Mouse (Mus musculus) embryonic facial prominence, embryonic 11.5 days (tissue): ENCODE measurements around the gene Isg20l2. TPM values are rescaled to one million over a fixed set of nuclear protein-coding genes. Genes with fewer than 3 reads are reported as not detected.

ENCODE experiments used
- ATAC-seq: fragments of 200-750 bp; cut with Nextera tagmentation; replicated peaks from 2 replicates; pipeline ENCODE4 v1.8.0; 2017; ENCODE audit warnings: low read depth; ENCODE audit not compliant: insufficient number of reproducible peaks, low FRiP score, low TSS enrichment
- DNase-seq: peaks from one replicate; pipeline ENCODE4 v3.0.0-alpha.2; 2015; ENCODE audit warnings: low spot score
- H3K27ac ChIP-seq: fragments of 300-500 bp; sonication (generic); replicated peaks from 2 replicates; pipeline ENCODE4 v1.5.1; 2014; ENCODE audit warnings: mild to moderate bottlenecking, low read depth, low read length, control low read depth
- H3K27me3 ChIP-seq: fragments of 300-500 bp; sonication (generic); 2 replicates; pipeline ENCODE4 v1.6.1; 2014; ENCODE audit warnings: mild to moderate bottlenecking, low read length, moderate library complexity, mixed read lengths; ENCODE audit not compliant: control insufficient read depth, insufficient read depth
- H3K36me3 ChIP-seq: fragments of 300-500 bp; sonication (generic); replicated peaks from 2 replicates; pipeline ENCODE4 v1.6.1; 2014; ENCODE audit warnings: low read depth, mild to moderate bottlenecking, low read length, moderate library complexity, mixed read lengths; ENCODE audit not compliant: control insufficient read depth, insufficient read depth
- H3K4me1 ChIP-seq: fragments of 300-500 bp; sonication (generic); 2 replicates; pipeline ENCODE4 v1.6.1; 2014; ENCODE audit warnings: low read length, mixed read lengths; ENCODE audit not compliant: control insufficient read depth, insufficient read depth
- H3K4me2 ChIP-seq: fragments of 300-500 bp; sonication (generic); 2 replicates; pipeline ENCODE4 v1.6.1; 2014; ENCODE audit warnings: low read depth, mild to moderate bottlenecking, control low read depth, low read length, moderate library complexity
- H3K4me3 ChIP-seq: fragments of 300-500 bp; sonication (generic); 2 replicates; pipeline ENCODE4 v1.5.1; 2014; ENCODE audit warnings: low read depth, low read length, control low read depth
- H3K9ac ChIP-seq: fragments of 300-500 bp; sonication (generic); replicated peaks from 2 replicates; pipeline ENCODE4 v1.6.1; 2014; ENCODE audit warnings: mild to moderate bottlenecking, control low read depth, low read length
- H3K9me3 ChIP-seq: fragments of 300-500 bp; sonication (generic); replicated peaks from 2 replicates; pipeline ENCODE4 v1.6.1; 2016; ENCODE audit warnings: mild to moderate bottlenecking, low read length, inconsistent platforms, mixed read lengths; ENCODE audit not compliant: control insufficient read depth
- WGBS: fragments of 180-500 bp; shearing (Covaris S2); extraction: QIAGEN DNeasy Blood & Tissue Kit; methylation state at CpG from one replicate; pipeline ENCODE4 v1.1.7; 2014; 5-methylcytosine and 5-hydroxymethylcytosine counted together
- polyA plus RNA-seq: library from polyadenylated mRNA; unstranded; fragments of >200 nt; fragmentation: Nextera tagmentation; extraction: Ambion mirVana; gene quantifications from 2 replicates; pipeline ENCODE4 v1.2.1, GENCODE M21; 2014

Isg20l2 gene
- polyA plus RNA-seq, 1 experiment from 2014 or later, result 52.3 TPM

GRCm38 (mm10) chr3:87984094-87984493 lies 54.0 kb downstream of the Isg20l2 start:
- H3K9me3 ChIP-seq, result no peaks in the 10 kb centered on the region
- H3K27me3 ChIP-seq, result peaks cover 1% of the 10 kb centered on the region; the same call in 1 of the 2 replicates
- H3K36me3 ChIP-seq, result no peaks in the 10 kb centered on the region
- ATAC-seq, result no peak
- H3K27ac ChIP-seq, result no peak overlapping the region
- WGBS, result 50% methylated on average over 3 of the region's 3 CpGs
- no peak overlapping the region for H3K9ac ChIP-seq
- H3K4me2 ChIP-seq, result no peak overlapping the region
- DNase-seq, result no peak
- H3K4me1 ChIP-seq, result peaks cover 17% of the 10 kb centered on the region
- no peak overlapping the region for H3K4me3 ChIP-seq

GRCm38 (mm10) chr3:87985505-87986320 lies 55.6 kb downstream of the Isg20l2 start:
- no peaks in the 10 kb centered on the region for H3K36me3 ChIP-seq
- 45% methylated on average over 12 of the region's 12 CpGs for WGBS
- H3K4me2 ChIP-seq, result no peak overlapping the region
- peaks cover 9% of the 10 kb centered on the region for H3K27me3 ChIP-seq
- peaks cover 17% of the 10 kb centered on the region for H3K4me1 ChIP-seq
- no peaks in the 10 kb centered on the region for H3K9me3 ChIP-seq
- ATAC-seq (no peak), DNase-seq (no peak)
- H3K9ac ChIP-seq, result no peak overlapping the region
- H3K4me3 ChIP-seq, result no peak overlapping the region
- no peak overlapping the region for H3K27ac ChIP-seq

- Histone ChIP-seq H3K27me3 (peaks cover 12% of the 10 kb centered on the region), H3K4me2 (peak overlapping the region; percentile 77), H3K9ac (peak overlapping the region; percentile 18; the same call in 1 of the 2 replicates), H3K27ac (no peak overlapping the region), H3K4me1 (peaks cover 17% of the 10 kb centered on the region), H3K4me3 (peak overlapping the region; percentile 27), H3K9me3 (no peaks in the 10 kb centered on the region), H3K36me3 (no peaks in the 10 kb centered on the region)
- WGBS, result under 1% methylated on average over 17 of the region's 17 CpGs
- ATAC-seq (peak; percentile 79), DNase-seq (peak; percentile 100)
Observed at GRCm38 (mm10) chr3:87986868-87987267, 56.8 kb downstream of the Isg20l2 start.

- peaks cover 11% of the 10 kb centered on the region for H3K4me1 ChIP-seq
- H3K36me3 ChIP-seq, result no peaks in the 10 kb centered on the region
- H3K9ac ChIP-seq, result peak overlapping the region; percentile 58
- WGBS, result under 1% methylated on average over 15 of the region's 15 CpGs
- peak overlapping the region; percentile 27 for H3K4me3 ChIP-seq
- H3K27me3 ChIP-seq, result peaks cover 16% of the 10 kb centered on the region
- peak overlapping the region; percentile 77 for H3K4me2 ChIP-seq
- peak; percentile 22; the same call in 1 of the 2 replicates for ATAC-seq
- peak; percentile 79 for DNase-seq
- H3K9me3 ChIP-seq, result no peaks in the 10 kb centered on the region
- no peak overlapping the region for H3K27ac ChIP-seq
Observed at GRCm38 (mm10) chr3:87987633-87988032, 57.5 kb downstream of the Isg20l2 start.

GRCm38 (mm10) chr3:87988068-87988467 lies 58.0 kb downstream of the Isg20l2 start:
- H3K4me1 ChIP-seq, result peaks cover 7% of the 10 kb centered on the region

GRCm38 (mm10) chr3:87989935-87990334 lies 59.8 kb downstream of the Isg20l2 start:
- DNase-seq (no peak), ATAC-seq (no peak)
- Histone ChIP-seq H3K9me3 (no peaks in the 10 kb centered on the region), H3K36me3 (no peaks in the 10 kb centered on the region), H3K4me3 (no peak overlapping the region), H3K27me3 (peaks cover 23% of the 10 kb centered on the region), H3K27ac (no peak overlapping the region), H3K9ac (no peak overlapping the region), H3K4me2 (no peak overlapping the region), H3K4me1 (peaks cover 2% of the 10 kb centered on the region)
- WGBS, result 18% methylated on average over 10 of the region's 10 CpGs

More at GRCm38 (mm10) chr3:87988068-87988467, 58.0 kb downstream of the Isg20l2 start:
- Histone ChIP-seq H3K9ac (peak overlapping the region; percentile 58), H3K27ac (no peak overlapping the region), H3K9me3 (no peaks in the 10 kb centered on the region), H3K36me3 (no peaks in the 10 kb centered on the region), H3K27me3 (peaks cover 19% of the 10 kb centered on the region), H3K4me3 (peak overlapping the region; percentile 27; the same call in 1 of the 2 replicates), H3K4me2 (peak overlapping the region; percentile 77)
- ATAC-seq, result no peak
- no peak for DNase-seq
- WGBS, result 4% methylated on average over 15 of the region's 15 CpGs

Other genes with a start within 250 kb of the Isg20l2 start
- gene Lrrc71, start 181.7 kb upstream of the Isg20l2 start, polyA plus RNA-seq, result 0.26 TPM in 1 of 2 replicates, not detected in the other
- 7.4 and 8.1 TPM in 2 replicates for gene Ntrk1, start 135.2 kb upstream of the Isg20l2 start, polyA plus RNA-seq
- gene Insrr, start 133.4 kb upstream of the Isg20l2 start, polyA plus RNA-seq, result 0.86 and 0.94 TPM in 2 replicates
- gene Pear1, start 106.0 kb upstream of the Isg20l2 start, polyA plus RNA-seq, result 4.4 and 7.7 TPM in 2 replicates
- gene Sh2d2a, start 83.6 kb upstream of the Isg20l2 start, polyA plus RNA-seq, result not detected in 2 replicates
- gene Prcc, start 44.7 kb upstream of the Isg20l2 start, polyA plus RNA-seq, result 21.5 and 21.7 TPM in 2 replicates
- gene Hdgf, start 24.0 kb upstream of the Isg20l2 start, polyA plus RNA-seq, result 269 and 289 TPM in 2 replicates
- 73.6 and 79.3 TPM in 2 replicates for gene Mrpl24, start 10.8 kb upstream of the Isg20l2 start, polyA plus RNA-seq
- 13.5 and 16.0 TPM in 2 replicates for gene Rrnad1, start 403 bp downstream of the Isg20l2 start, polyA plus RNA-seq
- 626 and 642 TPM in 2 replicates for gene Crabp2, start 18.4 kb downstream of the Isg20l2 start, polyA plus RNA-seq
- 15.1 and 16.2 TPM in 2 replicates for gene Nes, start 40.8 kb downstream of the Isg20l2 start, polyA plus RNA-seq
- 0.06 TPM in 1 of 2 replicates, not detected in the other for gene Bcan, start 69.9 kb downstream of the Isg20l2 start, polyA plus RNA-seq
- 0.32 TPM in 1 of 2 replicates, not detected in the other for gene Hapln2, start 97.3 kb downstream of the Isg20l2 start, polyA plus RNA-seq
- 34.7 and 37.8 TPM in 2 replicates for gene Gpatch4, start 112.8 kb downstream of the Isg20l2 start, polyA plus RNA-seq
- gene Naxe, start 128.2 kb downstream of the Isg20l2 start, polyA plus RNA-seq, result 157 and 169 TPM in 2 replicates
- 0.08 and 0.11 TPM in 2 replicates for gene Ttc24, start 148.0 kb downstream of the Isg20l2 start, polyA plus RNA-seq
- gene Iqgap3, start 151.7 kb downstream of the Isg20l2 start, polyA plus RNA-seq, result 17.8 and 18.1 TPM in 2 replicates
- gene Mef2d, start 212.1 kb downstream of the Isg20l2 start, polyA plus RNA-seq, result 11.5 and 12.5 TPM in 2 replicates